Mouse (Mus musculus) heart, adult 2 months (tissue): ENCODE measurements at regions not wholly inside any gene's neighbourhood (a gene's known extent, or its start where the extent isn't known, plus 50 kb on each side); places are given as distances from the start of the nearest gene placed in this dataset.
"Not testable (repeated sequence)": the region's sequence is repeated elsewhere in the genome, so short reads cannot be mapped to it uniquely, and the experiment has no call there.

ENCODE experiments used
- DNase-seq, 2 experiments: peaks; one replicate each; pipeline ENCODE4 v3.0.0; 2021
- H3K27ac ChIP-seq: fragments of 200-600 bp; 2 replicates; pipeline ENCODE4 v1.8.1; 2022
- H3K27me3 ChIP-seq: fragments of 200-500 bp; 2 replicates; pipeline ENCODE4 v1.6.1; 2012; ENCODE audit warnings: mild to moderate bottlenecking, low read length, inconsistent platforms, mixed read lengths; ENCODE audit not compliant: control insufficient read depth, insufficient read depth
- H3K36me3 ChIP-seq: fragments of 200-500 bp; 2 replicates; pipeline ENCODE4 v1.6.1; 2012; ENCODE audit warnings: low read length, inconsistent platforms; ENCODE audit not compliant: control insufficient read depth, insufficient read depth
- H3K4me1 ChIP-seq: fragments of 200-500 bp; 2 replicates; pipeline ENCODE4 v1.6.1; 2011; ENCODE audit warnings: low read length; ENCODE audit not compliant: control insufficient read depth, insufficient read depth
- H3K4me3 ChIP-seq: fragments of 200-600 bp; 2 replicates; pipeline ENCODE4 v1.8.1; 2022
- H3K79me2 ChIP-seq: fragments of 200-500 bp; replicated peaks from 2 replicates; pipeline ENCODE4 v1.6.1; 2012; ENCODE audit warnings: mild to moderate bottlenecking, inconsistent platforms, low read length, moderate library complexity, mixed read lengths; ENCODE audit not compliant: control insufficient read depth, insufficient read depth
- H3K9ac ChIP-seq: fragments of 200-500 bp; 2 replicates; pipeline ENCODE4 v1.6.1; 2012; ENCODE audit warnings: low read depth, mild to moderate bottlenecking, control low read depth, inconsistent platforms, low read length, mixed read lengths
- CTCF ChIP-seq: fragments of 200-600 bp; IDR thresholded peaks from 2 replicates; pipeline ENCODE4 v1.8.1; 2022; ENCODE audit warnings: antibody characterized with exemption, mild to moderate bottlenecking, moderate library complexity
- EP300 ChIP-seq: fragments of 200-500 bp; IDR thresholded peaks from 2 replicates; pipeline ENCODE4 v1.6.1; 2011; ENCODE audit warnings: low read depth, low read length, control low read depth; ENCODE audit not compliant: insufficient read depth
- POLR2A ChIP-seq: fragments of 200-500 bp; IDR thresholded peaks from 2 replicates; pipeline ENCODE4 v1.6.1; 2011; ENCODE audit warnings: mild to moderate bottlenecking, low read depth, low read length, control low read depth; ENCODE audit not compliant: insufficient read depth
- WGBS: fragments of 180-500 bp; shearing (Covaris S2); methylation state at CpG from one replicate; pipeline ENCODE4 v1.1.7; 2018; 5-methylcytosine and 5-hydroxymethylcytosine counted together
- intact Hi-C: fragments of 180-260 bp; cut with DNase I; formaldehyde crosslinking; loops from one replicate; pipeline ENCODE4 v1.15.1; 2025

GRCm38 (mm10) chr6:48178360-48179120 lies 92.1 kb upstream of the Zfp746 start:
- Histone ChIP-seq H3K27me3 (no peaks in the 10 kb centered on the region), H3K4me1 (no peaks in the 10 kb centered on the region), H3K36me3 (no peaks in the 10 kb centered on the region), H3K9ac (no peak overlapping the region), H3K27ac (no peak overlapping the region), H3K4me3 (no peak overlapping the region), H3K79me2 (no peaks in the 10 kb centered on the region)
- TF ChIP-seq CTCF = no peak
- no peak for TF ChIP-seq EP300
- no peak for TF ChIP-seq POLR2A
- WGBS = 73% methylated on average over 3 of the region's 3 CpGs
- intact Hi-C loops = loop anchor here (5.0 to 10.0 kb wide), 5 partner anchors 219 to 594 kb away; partner anchors contain the start of genes Atp6v0e2, Gimap3 and Krba1
- DNase-seq = no peak

GRCm38 (mm10) chr6:48177936-48178335 lies 91.5 kb upstream of the Zfp746 start:
- H3K9ac ChIP-seq = no peak overlapping the region
- H3K27me3 ChIP-seq = no peaks in the 10 kb centered on the region
- H3K36me3 ChIP-seq = no peaks in the 10 kb centered on the region
- H3K79me2 ChIP-seq = no peaks in the 10 kb centered on the region
- TF ChIP-seq POLR2A (no peak), EP300 (no peak), CTCF (peak; percentile 63)
- DNase-seq = peak in 1 of 2 experiments; percentile 13
- intact Hi-C loops = loop anchor here (5.0 to 10.0 kb wide), 5 partner anchors 219 to 594 kb away; partner anchors contain the start of genes Atp6v0e2, Gimap3 and Krba1
- H3K4me3 ChIP-seq = no peak overlapping the region
- no peak overlapping the region for H3K27ac ChIP-seq
- H3K4me1 ChIP-seq = no peaks in the 10 kb centered on the region
- 6% methylated on average over 2 of the region's 2 CpGs for WGBS

- TF ChIP-seq EP300 (no peak), CTCF (no peak), POLR2A (no peak)
- Histone ChIP-seq H3K36me3 (no peaks in the 10 kb centered on the region), H3K79me2 (no peaks in the 10 kb centered on the region), H3K27me3 (no peaks in the 10 kb centered on the region), H3K4me3 (no peak overlapping the region), H3K4me1 (no peaks in the 10 kb centered on the region), H3K27ac (no peak overlapping the region), H3K9ac (no peak overlapping the region)
- no peak for DNase-seq
- intact Hi-C loops = loop anchor here (5.0 to 10.0 kb wide), 5 partner anchors 222 to 597 kb away; partner anchors contain the start of genes Atp6v0e2, Gimap3 and Krba1
- 64% methylated on average over 2 of the region's 2 CpGs for WGBS
Observed at GRCm38 (mm10) chr6:48175234-48175633, 88.8 kb upstream of the Zfp746 start.

- not testable (repeated sequence) for H3K27ac ChIP-seq, H3K9ac ChIP-seq, H3K79me2 ChIP-seq, H3K27me3 ChIP-seq, H3K36me3 ChIP-seq, H3K4me3 ChIP-seq, H3K4me1 ChIP-seq, DNase-seq
- intact Hi-C loops = loop anchor here (10.0 kb wide), 1 partner anchor 332 kb away; no protein-coding TSS in a partner anchor
- 89% methylated on average over 13 of the region's 13 CpGs for WGBS
Observed at GRCm38 (mm10) chr6:48172769-48173168, 86.4 kb upstream of the Zfp746 start.

GRCm38 (mm10) chr6:48136851-48137250 lies 50.5 kb upstream of the Zfp746 start:
- H3K4me3 ChIP-seq = no peak overlapping the region
- 49% methylated on average over 2 of the region's 2 CpGs for WGBS
- no peak for DNase-seq

More at GRCm38 (mm10) chr6:48136851-48137250, 50.5 kb upstream of the Zfp746 start:
- TF ChIP-seq EP300 (no peak), CTCF (no peak), POLR2A (no peak)
- no peaks in the 10 kb centered on the region for H3K4me1 ChIP-seq
- no peak overlapping the region for H3K27ac ChIP-seq
- no peak overlapping the region for H3K9ac ChIP-seq
- no peaks in the 10 kb centered on the region for H3K79me2 ChIP-seq
- H3K36me3 ChIP-seq = no peaks in the 10 kb centered on the region
- H3K27me3 ChIP-seq = 0 out of 2 replicates have a peak, but pooled peaks cover 1% of the 10 kb centered on the region
- intact Hi-C loops = no loop called here
